Mouse (Mus musculus): ENCODE results near the gene Irf2bp2. TPM values are rescaled to one million over a fixed set of nuclear protein-coding genes. Genes with fewer than 3 reads are reported as not detected.

Gene Irf2bp2
- 83.3 TPM for total RNA-seq (2023)

GRCm38 (mm10) chr8:126593889-126594480 is at the start of gene Irf2bp2:
TSS of gene Irf2bp2 (minus strand) at chr8:126593986.

Other genes with a start within 250 kb of the Irf2bp2 start
- 14.5 TPM for gene Coa6, start 171.5 kb downstream of the Irf2bp2 start, total RNA-seq (2023)
- gene Tarbp1, start 118.9 kb downstream of the Irf2bp2 start, total RNA-seq (2023) = 14.4 TPM